Mouse (Mus musculus) left cerebral cortex, postnatal 25 days (tissue): ENCODE measurements around the gene Thsd7a. TPM values are rescaled to one million over a fixed set of nuclear protein-coding genes. Genes with fewer than 3 reads are reported as not detected.
A peak's percentile ranks its signal among the peaks of the same experiment; 100 is the strongest.

Experiments used
- DNase-seq, 2 experiments: peaks; one replicate each; pipeline ENCODE4 v3.0.0; 2022; ENCODE audit warnings: low spot score in 2 of 2, mixed read lengths in 1 of 2
- intact Hi-C: fragments of 180-260 bp; cut with DNase I; formaldehyde crosslinking; loops from one replicate; pipeline ENCODE4 v1.15.1; 2025
- total RNA-seq, 2 experiments: library from RNA; stranded (reverse); gene quantifications; 2 replicates each; pipeline ENCODE4 v1.2.3; 2021

Thsd7a gene
- total RNA-seq, 2 experiments from 2014 or later = 38.6 to 42.0 TPM

- DNase-seq = peak; percentile 40 to 50
- intact Hi-C loops = loop anchor here (2.0 to 5.0 kb wide), 2 partner anchors 838 to 967 kb away; no protein-coding TSS in a partner anchor
These were observed 433.9 kb downstream of the Thsd7a start for GRCm38 (mm10) chr6:12315070-12315909.

DNA sequence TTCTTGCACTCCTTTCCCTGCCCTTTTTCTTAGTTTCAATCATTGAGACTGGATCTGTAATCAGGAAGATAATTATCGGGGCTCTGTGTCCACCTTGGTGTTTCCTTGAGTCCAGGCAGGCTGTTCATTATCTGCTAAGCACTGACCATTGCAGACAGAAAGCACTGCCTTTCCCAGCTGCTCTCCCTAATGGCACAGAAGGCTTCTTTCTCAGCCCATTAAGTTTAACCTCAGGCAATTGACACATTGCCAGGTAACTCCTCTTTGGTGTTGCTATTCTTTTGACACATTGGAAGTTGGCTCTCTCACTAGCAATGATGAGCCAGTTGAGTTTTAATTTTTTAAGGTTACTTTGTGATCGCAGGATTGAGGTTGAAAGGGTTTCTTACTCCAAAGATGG lies 441.7 kb downstream of the Thsd7a start:
- intact Hi-C loops = no loop called here

GRCm38 (mm10) chr6:12262641-12263400 lies 486.4 kb downstream of the Thsd7a start:
- intact Hi-C loops = no loop called here

More for the DNA sequence above, 441.7 kb downstream of the Thsd7a start:
- no peak for DNase-seq

More at GRCm38 (mm10) chr6:12262641-12263400, 486.4 kb downstream of the Thsd7a start:
- no peak for DNase-seq
